Mouse (Mus musculus): Measurements from ENCODE around the gene Oprm1. TPM values are rescaled to one million over a fixed set of nuclear protein-coding genes. Genes with fewer than 3 reads are reported as not detected.
"Not testable (repeated sequence)": the region's sequence is repeated elsewhere in the genome, so short reads cannot be mapped to it uniquely, and the experiment has no call there.

The Oprm1 gene
- total RNA-seq, 2 experiments from 2014 or later, result not detected

GRCm38 (mm10) chr10:6979789-6980188 lies 221.5 kb downstream of the Oprm1 start:
- DNase-seq, result no peak

- no peak for DNase-seq
These were observed 221.9 kb downstream of the Oprm1 start for GRCm38 (mm10) chr10:6980236-6980635.

GRCm38 (mm10) chr10:6982751-6983151 lies 224.4 kb downstream of the Oprm1 start:
- DNase-seq, result no peak

GRCm38 (mm10) chr10:6983431-6983830 lies 225.1 kb downstream of the Oprm1 start:
- DNase-seq, result no peak

GRCm38 (mm10) chr10:6986246-6986645 lies 227.9 kb downstream of the Oprm1 start:
- DNase-seq, result no peak

GRCm38 (mm10) chr10:6987399-6988098 lies 229.2 kb downstream of the Oprm1 start:
- no peak for DNase-seq

- no peak for DNase-seq
These were observed 230.2 kb downstream of the Oprm1 start for GRCm38 (mm10) chr10:6988555-6988954.

GRCm38 (mm10) chr10:6996895-6997294 lies 238.6 kb downstream of the Oprm1 start:
- no peak for DNase-seq

- DNase-seq, result no peak
These were observed 240.4 kb downstream of the Oprm1 start for GRCm38 (mm10) chr10:6998576-6999250.

GRCm38 (mm10) chr10:6999355-6999754 lies 241.0 kb downstream of the Oprm1 start:
- no peak for DNase-seq

GRCm38 (mm10) chr10:7003898-7004297 lies 245.6 kb downstream of the Oprm1 start:
- not testable (repeated sequence) for DNase-seq

- no peak for DNase-seq
These were observed 246.8 kb downstream of the Oprm1 start for GRCm38 (mm10) chr10:7004980-7005538.

- no peak for DNase-seq
These were observed 252.2 kb downstream of the Oprm1 start for GRCm38 (mm10) chr10:7010543-7010942.

- no peak for DNase-seq
These were observed 256.9 kb downstream of the Oprm1 start for GRCm38 (mm10) chr10:7015199-7015598.

GRCm38 (mm10) chr10:7019781-7020386 lies 261.6 kb downstream of the Oprm1 start:
- peak; percentile 8 for DNase-seq

- DNase-seq, result no peak
These were observed 262.2 kb downstream of the Oprm1 start for GRCm38 (mm10) chr10:7020551-7020950.

GRCm38 (mm10) chr10:7025028-7025427 lies 266.7 kb downstream of the Oprm1 start:
- DNase-seq, result no peak

GRCm38 (mm10) chr10:7033459-7033858 lies 275.2 kb downstream of the Oprm1 start:
- no peak for DNase-seq

- DNase-seq, result no peak
These were observed 277.2 kb downstream of the Oprm1 start for GRCm38 (mm10) chr10:7035547-7035946.

- no peak for DNase-seq
These were observed 278.9 kb downstream of the Oprm1 start for GRCm38 (mm10) chr10:7037194-7037593.

GRCm38 (mm10) chr10:7041032-7041431 lies 282.7 kb downstream of the Oprm1 start:
- DNase-seq, result no peak

- no peak for DNase-seq
These were observed 285.6 kb downstream of the Oprm1 start for GRCm38 (mm10) chr10:7043896-7044295.

GRCm38 (mm10) chr10:7047288-7047918 lies 289.1 kb downstream of the Oprm1 start:
- DNase-seq, result peak; percentile 24

All from heart, postnatal 4 days (tissue).